Mouse (Mus musculus): ENCODE measurements around the gene Rnf213. TPM values are rescaled to one million over a fixed set of nuclear protein-coding genes. Genes with fewer than 3 reads are reported as not detected.

Rnf213 gene
- total and polyA plus RNA-seq, 2 experiments from 2014 or later, result 0.94 to 8.7 TPM

DNA sequence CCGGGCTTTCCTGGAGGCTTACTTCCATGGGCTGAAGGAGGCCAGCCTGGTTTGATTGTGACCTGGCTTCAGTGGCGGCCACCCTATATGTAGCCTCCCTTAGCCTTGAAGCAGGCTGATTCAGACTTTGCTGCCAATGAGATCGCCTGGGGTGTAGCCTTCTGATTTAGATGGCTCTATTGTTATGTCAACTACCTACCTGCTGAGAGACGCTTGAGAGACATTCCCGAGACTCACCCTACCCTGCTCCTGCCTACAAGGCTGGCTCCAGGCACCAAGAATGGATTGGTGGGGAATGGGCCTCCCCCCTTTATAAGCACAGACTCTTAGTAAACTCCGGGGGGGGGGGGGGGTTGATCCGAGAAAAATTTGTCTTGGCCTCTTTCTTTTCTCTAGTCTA lies 2.5 kb downstream of the Rnf213 start:
- Histone ChIP-seq H3K36me3 (ENCODE audit: insufficient read depth, low read length) (no peaks in the 10 kb centered on the region), H3K9ac (replicated peaks; ENCODE audit: low read length) (no peak overlapping the region), H3K9me3 (ENCODE audit: low read length) (no peaks in the 10 kb centered on the region), H3K27ac (no peak overlapping the region), H3K4me2 (ENCODE audit: low read depth, low read length) (no peak overlapping the region), H3K4me3 (ENCODE audit: low read length) (no peak overlapping the region), H3K4me1 (ENCODE audit: insufficient read depth, low read length) (peaks cover 4% of the 10 kb centered on the region; the same call in 1 of the 2 replicates), H3K27me3 (ENCODE audit: insufficient read depth, low read length) (peaks cover 30% of the 10 kb centered on the region)
- ATAC-seq, result no peak
- TF ChIP-seq CTCF (IDR thresholded peaks at IDR 0.05; ENCODE audit: low read depth), result no peak
- no peak for DNase-seq (ENCODE audit: low spot score)
- 13% methylated on average over 7 of the region's 7 CpGs for WGBS

DNA sequence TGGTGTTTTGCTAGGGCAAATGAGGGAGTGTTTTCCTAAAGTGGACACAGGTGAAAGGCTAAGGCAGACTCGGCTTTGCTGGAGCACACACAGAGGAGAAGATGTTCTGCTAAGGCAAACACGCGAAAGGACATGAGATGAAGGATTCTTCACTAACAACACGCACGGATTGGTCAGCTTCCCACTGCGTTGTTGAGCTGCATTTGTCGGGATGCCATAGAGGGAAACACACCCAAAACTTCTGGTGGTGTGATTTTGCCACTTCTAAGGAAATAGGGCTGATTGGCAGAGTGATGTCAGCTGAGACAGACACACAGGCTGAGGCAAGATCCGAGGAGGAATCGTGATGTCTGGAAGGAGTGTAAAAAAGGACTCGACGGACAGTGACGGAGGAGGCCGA lies 3.0 kb downstream of the Rnf213 start:
- Histone ChIP-seq H3K27ac (no peak overlapping the region), H3K9me3 (ENCODE audit: low read length) (no peaks in the 10 kb centered on the region), H3K36me3 (ENCODE audit: insufficient read depth, low read length) (no peaks in the 10 kb centered on the region), H3K9ac (replicated peaks; ENCODE audit: low read length) (no peak overlapping the region), H3K4me1 (ENCODE audit: insufficient read depth, low read length) (peaks cover 4% of the 10 kb centered on the region; the same call in 1 of the 2 replicates), H3K4me2 (ENCODE audit: low read depth, low read length) (no peak overlapping the region), H3K4me3 (ENCODE audit: low read length) (no peak overlapping the region), H3K27me3 (ENCODE audit: insufficient read depth, low read length) (peaks cover 26% of the 10 kb centered on the region)
- DNase-seq (ENCODE audit: low spot score), result no peak
- 21% methylated on average over 13 of the region's 13 CpGs for WGBS
- ATAC-seq, result no peak
- TF ChIP-seq CTCF (IDR thresholded peaks at IDR 0.05; ENCODE audit: low read depth), result no peak

DNA sequence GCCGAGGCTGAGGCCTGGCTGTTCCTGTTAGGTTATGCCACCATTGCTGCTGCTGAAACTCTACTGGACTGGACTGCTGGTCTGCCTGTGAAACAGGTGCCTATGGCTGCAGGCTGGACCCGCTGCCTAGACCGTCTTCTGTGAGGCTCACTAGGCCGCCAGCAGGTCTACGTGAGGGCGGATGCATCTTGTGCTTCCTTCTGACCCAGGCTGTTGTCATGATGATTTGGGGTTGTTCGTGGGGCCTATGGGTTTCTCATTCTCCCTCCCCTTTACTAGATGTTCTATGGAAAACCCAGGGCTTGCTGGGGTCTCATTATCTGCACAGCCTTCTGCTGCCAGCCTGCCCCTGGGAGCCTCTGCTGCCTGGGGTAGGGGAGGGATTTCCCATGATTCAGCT lies 3.6 kb downstream of the Rnf213 start:
- H3K27ac ChIP-seq, result no peak overlapping the region
- no peak for TF ChIP-seq CTCF (IDR thresholded peaks at IDR 0.05; ENCODE audit: low read depth)
- no peaks in the 10 kb centered on the region for H3K36me3 ChIP-seq (ENCODE audit: insufficient read depth, low read length)
- no peak overlapping the region for H3K4me3 ChIP-seq (ENCODE audit: low read length)
- no peak overlapping the region for H3K4me2 ChIP-seq (ENCODE audit: low read depth, low read length)
- 56% methylated on average over 7 of the region's 7 CpGs for WGBS
- peaks cover 22% of the 10 kb centered on the region for H3K27me3 ChIP-seq (ENCODE audit: insufficient read depth, low read length)
- peaks cover 4% of the 10 kb centered on the region; the same call in 1 of the 2 replicates for H3K4me1 ChIP-seq (ENCODE audit: insufficient read depth, low read length)
- no peak for DNase-seq (ENCODE audit: low spot score)
- H3K9ac ChIP-seq (replicated peaks; ENCODE audit: low read length), result no peak overlapping the region
- no peak for ATAC-seq
- no peaks in the 10 kb centered on the region for H3K9me3 ChIP-seq (ENCODE audit: low read length)

DNA sequence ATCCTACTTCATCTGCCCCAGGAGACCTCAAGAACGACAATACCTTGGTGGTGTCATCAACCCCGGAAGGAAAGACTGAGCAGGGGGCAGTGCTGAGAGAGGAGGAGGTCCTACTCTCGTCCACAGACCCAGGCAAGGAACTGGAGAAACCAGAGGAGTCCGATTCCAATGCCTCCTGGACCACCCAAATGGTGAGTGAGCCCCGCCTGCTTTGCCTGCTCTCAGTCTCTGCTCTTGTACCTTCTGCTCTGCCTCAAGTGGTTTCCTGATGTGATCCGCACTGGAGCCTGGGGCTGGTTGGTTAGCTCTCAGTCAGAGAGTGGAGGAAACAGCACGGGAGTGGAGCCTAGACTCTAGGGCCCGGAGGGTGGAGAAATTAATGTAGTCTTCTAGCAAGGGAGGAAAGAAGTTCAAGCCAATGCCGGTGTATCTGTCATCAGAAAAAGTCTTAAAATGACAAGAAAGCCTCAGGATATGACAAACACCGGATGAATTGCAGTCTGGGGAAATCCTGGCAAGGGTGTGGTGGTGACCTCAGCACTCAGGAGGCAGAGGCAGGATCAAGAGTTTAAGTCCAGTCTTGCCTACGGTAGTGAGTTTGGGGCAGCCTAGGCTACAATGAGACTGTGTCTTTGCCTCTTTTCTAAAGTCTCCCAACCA lies 9.7 kb downstream of the Rnf213 start:
- TF ChIP-seq CTCF (IDR thresholded peaks at IDR 0.05; ENCODE audit: low read depth), result no peak
- H3K9me3 ChIP-seq (ENCODE audit: low read length), result no peaks in the 10 kb centered on the region
- no peak overlapping the region for H3K4me3 ChIP-seq (ENCODE audit: low read length)
- DNase-seq (ENCODE audit: low spot score) (no peak), ATAC-seq (no peak)
- H3K9ac ChIP-seq (replicated peaks; ENCODE audit: low read length), result no peak overlapping the region
- no peak overlapping the region for H3K4me2 ChIP-seq (ENCODE audit: low read depth, low read length)
- no peak overlapping the region for H3K27ac ChIP-seq
- no peaks in the 10 kb centered on the region for H3K4me1 ChIP-seq (ENCODE audit: insufficient read depth, low read length)
- H3K36me3 ChIP-seq (ENCODE audit: insufficient read depth, low read length), result no peaks in the 10 kb centered on the region
- 59% methylated on average over 11 of the region's 11 CpGs for WGBS
- H3K27me3 ChIP-seq (ENCODE audit: insufficient read depth, low read length), result no peaks in the 10 kb centered on the region

DNA sequence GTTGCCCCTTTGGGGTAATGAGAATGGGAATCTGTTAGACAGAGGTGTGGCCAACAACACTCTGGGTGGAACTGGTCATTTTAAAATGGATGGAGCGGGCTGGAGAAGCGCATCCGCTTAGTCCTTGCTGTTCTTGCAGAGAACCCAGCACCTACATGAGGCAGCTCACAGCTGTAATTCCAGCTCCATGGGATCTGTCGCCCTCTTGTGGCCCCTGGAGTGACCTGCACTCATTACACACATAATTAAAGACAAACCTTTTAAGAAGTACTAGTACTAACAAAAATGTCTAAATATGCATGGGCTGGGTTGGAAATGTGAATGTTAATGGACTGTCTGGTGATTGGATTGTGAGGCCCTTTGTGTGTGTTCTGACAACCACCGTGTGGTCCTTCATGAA lies 11.7 kb downstream of the Rnf213 start:
- ATAC-seq (no peak), DNase-seq (ENCODE audit: low spot score) (peak; percentile 43)
- 50% methylated on average over 5 of the region's 5 CpGs for WGBS
- no peak overlapping the region for H3K9ac ChIP-seq (replicated peaks; ENCODE audit: low read length)
- no peak overlapping the region for H3K4me2 ChIP-seq (ENCODE audit: low read depth, low read length)
- H3K4me3 ChIP-seq (ENCODE audit: low read length), result no peak overlapping the region
- H3K36me3 ChIP-seq (ENCODE audit: insufficient read depth, low read length), result no peaks in the 10 kb centered on the region
- H3K4me1 ChIP-seq (ENCODE audit: insufficient read depth, low read length), result no peaks in the 10 kb centered on the region
- no peaks in the 10 kb centered on the region for H3K9me3 ChIP-seq (ENCODE audit: low read length)
- no peaks in the 10 kb centered on the region for H3K27me3 ChIP-seq (ENCODE audit: insufficient read depth, low read length)
- H3K27ac ChIP-seq, result no peak overlapping the region
- peak; percentile 74 for TF ChIP-seq CTCF (IDR thresholded peaks at IDR 0.05; ENCODE audit: low read depth)

DNA sequence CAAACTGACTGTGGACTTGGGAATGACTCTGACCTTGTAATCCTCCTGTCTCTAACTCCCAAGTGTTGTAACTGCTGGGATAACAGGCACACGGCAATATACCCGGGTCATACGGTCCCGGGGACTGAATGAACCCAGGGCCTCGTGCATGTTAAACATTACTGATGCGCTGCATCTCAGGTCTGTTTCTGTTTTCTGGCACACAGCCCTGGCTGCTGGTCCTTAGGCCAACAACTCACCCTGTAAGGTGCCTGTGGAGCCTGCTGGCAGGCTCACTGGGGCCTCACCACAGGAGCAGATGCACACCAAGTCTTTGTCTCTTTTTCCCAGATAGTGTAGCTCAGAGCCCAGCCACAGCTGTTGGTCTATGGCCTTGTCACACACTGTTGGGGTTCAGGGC lies 14.5 kb downstream of the Rnf213 start:
- no peak for DNase-seq (ENCODE audit: low spot score)
- WGBS, result 87% methylated on average over 6 of the region's 6 CpGs
- no peak overlapping the region for H3K9ac ChIP-seq (replicated peaks; ENCODE audit: low read length)
- no peak for ATAC-seq
- no peak overlapping the region for H3K4me2 ChIP-seq (ENCODE audit: low read depth, low read length)
- no peaks in the 10 kb centered on the region for H3K27me3 ChIP-seq (ENCODE audit: insufficient read depth, low read length)
- no peaks in the 10 kb centered on the region for H3K36me3 ChIP-seq (ENCODE audit: insufficient read depth, low read length)
- H3K4me1 ChIP-seq (ENCODE audit: insufficient read depth, low read length), result no peaks in the 10 kb centered on the region
- no peak overlapping the region for H3K27ac ChIP-seq
- no peak overlapping the region for H3K4me3 ChIP-seq (ENCODE audit: low read length)
- TF ChIP-seq CTCF (IDR thresholded peaks at IDR 0.05; ENCODE audit: low read depth), result no peak
- no peaks in the 10 kb centered on the region for H3K9me3 ChIP-seq (ENCODE audit: low read length)

DNA sequence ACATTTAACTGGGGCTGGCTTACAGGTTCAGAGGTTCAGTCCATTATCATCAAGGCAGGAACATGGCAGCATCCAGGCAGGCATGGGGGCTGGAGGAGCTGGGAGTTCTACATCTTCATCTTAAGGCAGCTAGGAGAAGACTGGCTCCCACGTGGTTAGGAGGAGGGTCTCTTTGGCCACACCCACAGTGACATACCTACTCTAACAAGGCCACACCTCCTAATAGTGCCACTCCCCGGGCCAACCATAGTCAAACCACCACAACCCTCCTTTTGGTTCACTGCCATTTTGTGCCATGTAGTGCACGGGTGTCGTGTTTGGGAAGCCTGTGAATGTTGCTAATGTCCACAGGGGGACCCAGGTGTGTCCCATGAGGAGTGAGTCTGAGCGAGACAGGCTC lies 15.1 kb downstream of the Rnf213 start:
- DNase-seq (ENCODE audit: low spot score) (no peak), ATAC-seq (no peak)
- Histone ChIP-seq H3K36me3 (ENCODE audit: insufficient read depth, low read length) (no peaks in the 10 kb centered on the region), H3K27me3 (ENCODE audit: insufficient read depth, low read length) (no peaks in the 10 kb centered on the region), H3K9ac (replicated peaks; ENCODE audit: low read length) (no peak overlapping the region), H3K4me1 (ENCODE audit: insufficient read depth, low read length) (no peaks in the 10 kb centered on the region), H3K4me2 (ENCODE audit: low read depth, low read length) (no peak overlapping the region), H3K4me3 (ENCODE audit: low read length) (no peak overlapping the region), H3K9me3 (ENCODE audit: low read length) (no peaks in the 10 kb centered on the region), H3K27ac (no peak overlapping the region)
- 58% methylated on average over 5 of the region's 5 CpGs for WGBS
- no peak for TF ChIP-seq CTCF (IDR thresholded peaks at IDR 0.05; ENCODE audit: low read depth)
